Mouse (Mus musculus) liver, embryonic 14.5 days (tissue): ENCODE data around the gene Sypl. TPM values are rescaled to one million over a fixed set of nuclear protein-coding genes. Genes with fewer than 3 reads are reported as not detected.
A peak's percentile ranks its signal among the peaks of the same experiment; 100 is the strongest.

Source experiments
- ATAC-seq: fragments of 200-750 bp; cut with Nextera tagmentation; 2 replicates; pipeline ENCODE4 v1.8.0; 2017; ENCODE audit warnings: moderate number of reproducible peaks, mild to moderate bottlenecking, moderate library complexity; ENCODE audit not compliant: insufficient read depth
- DNase-seq, 3 experiments: peaks; one replicate each; pipeline ENCODE4 v3.0.0-alpha.2; 2012 to 2013; ENCODE audit warnings: low read depth in 3 of 3, low spot score in 3 of 3
- H3K27ac ChIP-seq: fragments of 300-500 bp; sonication (generic); 2 replicates; pipeline ENCODE4 v1.5.1; 2014; ENCODE audit warnings: moderate library complexity, mild to moderate bottlenecking, control low read depth, inconsistent platforms
- H3K27me3 ChIP-seq: fragments of 300-500 bp; sonication (generic); 2 replicates; pipeline ENCODE4 v1.6.1; 2014; ENCODE audit warnings: mild to moderate bottlenecking, low read length, moderate library complexity; ENCODE audit not compliant: control insufficient read depth, insufficient read depth
- H3K36me3 ChIP-seq: fragments of 300-500 bp; sonication (generic); replicated peaks from 2 replicates; pipeline ENCODE4 v1.6.1; 2014; ENCODE audit warnings: low read depth; ENCODE audit not compliant: control insufficient read depth, insufficient read depth
- H3K4me1 ChIP-seq, 2 experiments: fragments of 200-500 bp in 1 of 2; fragments of 300-500 bp in 1 of 2; sonication (generic) in 1 of 2; replicated peaks; 2 replicates each; pipeline ENCODE4 v1.6.1; 2012 to 2014; ENCODE audit warnings: antibody characterized with exemption in 1 of 2, inconsistent platforms in 1 of 2, low read length in 1 of 2; ENCODE audit not compliant: control insufficient read depth in 2 of 2, insufficient read depth in 2 of 2
- H3K4me2 ChIP-seq: fragments of 300-500 bp; sonication (generic); 2 replicates; pipeline ENCODE4 v1.6.1; 2014; ENCODE audit warnings: low read depth, mild to moderate bottlenecking, control low read depth, moderate library complexity
- H3K4me3 ChIP-seq, 2 experiments: fragments of 200-500 bp in 1 of 2; fragments of 300-500 bp in 1 of 2; sonication (generic) in 1 of 2; 2 replicates each; pipeline ENCODE4 v1.5.1; 2012 to 2014; ENCODE audit warnings: low read depth in 2 of 2, low read length in 2 of 2, mild to moderate bottlenecking in 2 of 2, control low read depth in 1 of 2, inconsistent platforms in 1 of 2, moderate library complexity in 1 of 2; ENCODE audit not compliant: insufficient read depth in 1 of 2
- H3K9ac ChIP-seq: fragments of 300-500 bp; sonication (generic); replicated peaks from 2 replicates; pipeline ENCODE4 v1.6.1; 2014; ENCODE audit warnings: mild to moderate bottlenecking, control low read depth, moderate library complexity
- H3K9me3 ChIP-seq: fragments of 300-500 bp; sonication (generic); 2 replicates; pipeline ENCODE4 v1.6.1; 2016; ENCODE audit warnings: low read length, mixed read lengths; ENCODE audit not compliant: control insufficient read depth
- CTCF ChIP-seq: IDR thresholded peaks from 2 replicates; pipeline ENCODE4 v1.5.1; 2016; ENCODE audit warnings: antibody characterized with exemption, low read depth, control low read depth
- EP300 ChIP-seq: IDR thresholded peaks from 2 replicates; pipeline ENCODE4 v1.6.1; 2016; ENCODE audit warnings: antibody characterized with exemption, low read depth
- WGBS: fragments of 180-500 bp; shearing (Covaris S2); extraction: QIAGEN DNeasy Blood & Tissue Kit; methylation state at CpG from one replicate; pipeline ENCODE4 v1.1.7; 2014; ENCODE audit not compliant: insufficient replicate concordance; 5-methylcytosine and 5-hydroxymethylcytosine counted together
- polyA plus RNA-seq, 2 experiments: library from polyadenylated mRNA; depleted of rRNA in 1 of 2; stranded (reverse) in 1 of 2; unstranded in 1 of 2; fragments of >200 nt; fragmentation: Nextera tagmentation in 1 of 2; extraction: Ambion mirVana in 1 of 2; gene quantifications; 2 replicates each; pipeline versions ENCODE4 v1.2.1 to v1.2.3; 2012 to 2014

Gene Sypl
- polyA plus RNA-seq, 2 experiments: 14.6 to 32.5 TPM

GRCm38 (mm10) chr12:33009206-33009966 is 55.7 kb downstream of the Sypl start:
- H3K27ac ChIP-seq: no peak overlapping the region
- TF ChIP-seq EP300 (no peak), CTCF (no peak)
- no peak overlapping the region for H3K9ac ChIP-seq
- H3K4me3 ChIP-seq: no peak overlapping the region
- no peak for DNase-seq
- 74% methylated on average over 6 of the region's 6 CpGs for WGBS
- H3K27me3 ChIP-seq: no peaks in the 10 kb centered on the region
- no peak for ATAC-seq
- H3K9me3 ChIP-seq: no peaks in the 10 kb centered on the region
- no peaks in the 10 kb centered on the region for H3K36me3 ChIP-seq
- 0 out of 4 replicates have a peak, but pooled peaks cover 0 to 3% of the 10 kb centered on the region in 2 experiments for H3K4me1 ChIP-seq
- H3K4me2 ChIP-seq: no peak overlapping the region

- peak; percentile 79 for TF ChIP-seq CTCF
- TF ChIP-seq EP300: no peak
- WGBS: 15% methylated on average over 3 of the region's 3 CpGs
- ATAC-seq: 0 out of 2 replicates have a peak, but pooled peaks have one; percentile 23
- Histone ChIP-seq H3K27ac (no peak overlapping the region), H3K27me3 (no peaks in the 10 kb centered on the region), H3K4me2 (no peak overlapping the region), H3K4me3 (no peak overlapping the region), H3K36me3 (no peaks in the 10 kb centered on the region), H3K9ac (no peak overlapping the region), H3K9me3 (no peaks in the 10 kb centered on the region), H3K4me1 (0 out of 4 replicates have a peak, but pooled peaks cover 0 to 3% of the 10 kb centered on the region in 2 experiments)
- peak in 2 of 3 experiments; percentile 3 to 9 for DNase-seq
Observed at GRCm38 (mm10) chr12:33010026-33010425, 56.3 kb downstream of the Sypl start.

GRCm38 (mm10) chr12:33014050-33014796 is 60.5 kb downstream of the Sypl start:
- no peaks in the 10 kb centered on the region for H3K27me3 ChIP-seq
- no peak overlapping the region for H3K4me3 ChIP-seq
- H3K4me2 ChIP-seq: no peak overlapping the region
- H3K36me3 ChIP-seq: no peaks in the 10 kb centered on the region
- no peak for TF ChIP-seq EP300
- no peak for TF ChIP-seq CTCF
- 39% methylated on average over 7 of the region's 7 CpGs for WGBS
- no peak overlapping the region for H3K27ac ChIP-seq
- no peak for DNase-seq
- no peak for ATAC-seq
- no peaks in the 10 kb centered on the region for H3K4me1 ChIP-seq
- H3K9me3 ChIP-seq: no peaks in the 10 kb centered on the region
- H3K9ac ChIP-seq: no peak overlapping the region

- ATAC-seq: no peak
Observed at GRCm38 (mm10) chr12:33015103-33015502, 61.4 kb downstream of the Sypl start.

More at GRCm38 (mm10) chr12:33015103-33015502, 61.4 kb downstream of the Sypl start:
- Histone ChIP-seq H3K9me3 (no peaks in the 10 kb centered on the region), H3K4me3 (no peak overlapping the region), H3K27me3 (no peaks in the 10 kb centered on the region), H3K4me2 (no peak overlapping the region), H3K27ac (no peak overlapping the region), H3K4me1 (no peaks in the 10 kb centered on the region), H3K9ac (no peak overlapping the region), H3K36me3 (no peaks in the 10 kb centered on the region)
- no peak for DNase-seq
- WGBS: 47% methylated on average over 1 of the region's 1 CpGs
- TF ChIP-seq CTCF (no peak), EP300 (no peak)
